Mouse (Mus musculus): ENCODE data around the gene Fam19a5.

The Fam19a5 gene

DNA sequence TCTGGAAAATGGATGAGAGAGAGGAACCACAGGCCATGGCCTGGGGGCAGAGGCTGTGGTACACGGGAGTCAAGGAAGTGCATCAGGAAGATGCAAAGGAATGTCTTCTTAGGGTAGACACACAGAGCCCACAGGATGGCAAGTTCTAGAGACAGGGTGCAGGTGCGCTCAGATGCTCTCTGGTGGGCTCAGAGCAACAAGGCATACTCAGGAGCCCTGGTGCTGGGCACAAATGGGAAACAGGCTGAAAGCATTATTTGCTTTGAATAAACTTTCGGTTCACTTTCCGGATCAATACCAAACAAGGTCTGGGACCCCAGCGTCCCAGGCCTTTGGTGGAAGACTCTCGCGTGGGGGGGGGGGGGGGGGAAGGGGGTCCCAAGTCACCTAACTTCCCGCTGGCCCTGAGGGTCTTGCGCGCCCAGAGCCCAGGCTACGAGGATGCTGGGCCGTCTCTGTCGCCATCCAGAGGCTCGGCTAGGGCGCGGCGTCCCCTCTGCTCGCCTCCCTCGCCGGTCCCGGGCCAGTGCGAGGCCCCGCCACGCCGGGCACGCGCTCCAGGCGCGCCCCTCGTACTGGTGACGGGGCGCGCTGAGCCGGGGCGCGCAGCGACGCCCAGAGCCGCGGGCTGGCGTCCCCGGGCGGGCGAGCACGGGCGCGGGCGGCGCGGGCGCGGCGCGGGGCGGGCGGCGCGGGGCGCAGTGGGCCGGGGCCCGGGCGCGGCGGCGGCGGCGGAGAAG, at the start of gene Fam19a5:
Fam19a5 (plus strand) TSS at position 701 of the 740 bp plus-strand sequence.
- peak; percentile 62 to 79 for DNase-seq

DNA sequence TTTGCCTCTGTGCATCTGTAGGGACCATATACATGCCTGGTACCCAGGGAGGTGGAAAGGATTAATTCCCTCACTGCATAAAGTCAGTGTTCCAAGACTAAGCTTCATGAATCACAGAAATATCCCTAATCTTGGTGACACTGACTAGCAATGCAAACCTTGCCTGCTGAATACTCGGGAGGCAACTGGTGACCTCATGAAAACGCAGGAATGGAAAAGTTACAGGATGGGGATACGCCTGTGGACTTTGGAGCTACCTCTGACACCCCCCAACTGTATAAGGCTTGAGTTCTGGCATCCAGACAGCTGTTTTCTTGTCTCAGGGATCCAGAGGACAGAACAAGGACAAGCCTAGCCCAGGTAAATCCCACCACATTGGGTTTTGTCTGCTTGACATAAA, 42.4 kb upstream of the Fam19a5 start:
- DNase-seq, result no peak

DNA sequence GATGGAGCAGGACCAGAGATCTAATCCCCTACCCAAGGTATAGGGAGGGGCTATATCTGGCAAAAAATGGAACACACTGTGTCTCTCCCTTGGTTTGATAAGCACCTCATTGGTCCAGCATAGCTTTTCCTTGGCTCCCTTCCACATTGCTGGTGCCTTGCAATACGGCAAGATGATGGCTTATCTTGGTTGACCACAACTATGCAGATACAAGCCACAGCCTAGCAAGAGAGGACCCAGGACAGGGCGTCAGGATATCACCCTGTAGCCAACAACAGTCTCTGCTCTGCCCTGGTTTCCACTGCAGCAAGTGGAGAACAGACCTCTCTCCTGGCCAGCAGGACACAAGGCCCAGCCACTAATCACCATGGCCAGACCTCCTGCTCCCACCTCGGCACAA, 36.8 kb upstream of the Fam19a5 start:
- DNase-seq, result no peak

DNA sequence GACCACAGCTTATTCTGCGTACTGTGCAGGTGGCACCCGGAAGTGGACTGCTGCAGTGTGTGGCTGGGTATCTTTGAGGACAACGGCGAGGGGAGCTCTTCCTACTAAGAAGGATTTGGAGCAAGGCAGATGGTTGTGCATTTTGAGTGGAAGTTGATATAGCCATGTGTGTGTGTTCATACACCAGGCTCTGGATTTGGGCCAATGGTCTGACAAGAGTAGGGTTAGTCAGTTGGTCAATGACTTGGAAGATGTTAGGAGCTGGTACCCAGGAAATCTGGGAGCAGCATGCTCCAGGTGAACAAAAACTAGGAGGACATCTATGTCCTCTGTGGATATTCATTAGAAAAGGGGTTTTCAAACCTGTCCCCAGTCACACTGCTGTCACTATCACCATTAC, 33.2 kb upstream of the Fam19a5 start:
- DNase-seq, result no peak

DNA sequence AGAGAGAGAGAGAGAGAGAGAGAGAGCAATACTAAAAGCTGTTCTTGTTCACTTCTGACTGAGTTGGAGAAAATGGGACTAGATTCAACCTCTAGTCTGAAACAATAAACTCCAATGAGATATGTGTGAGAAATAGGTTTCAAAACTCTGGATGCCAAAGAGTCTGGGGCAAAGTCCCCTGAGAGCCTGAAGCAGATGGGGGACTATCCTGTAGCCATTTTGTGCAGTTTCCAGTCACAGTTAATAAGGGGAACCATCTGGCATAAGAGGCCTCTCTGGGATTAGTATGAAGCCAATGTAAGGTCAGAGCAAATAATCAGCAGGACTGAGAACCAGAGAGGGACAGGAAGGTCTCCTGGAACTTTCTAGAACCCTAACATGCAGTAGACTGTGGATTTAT, 25.9 kb upstream of the Fam19a5 start:
- no peak for DNase-seq

DNA sequence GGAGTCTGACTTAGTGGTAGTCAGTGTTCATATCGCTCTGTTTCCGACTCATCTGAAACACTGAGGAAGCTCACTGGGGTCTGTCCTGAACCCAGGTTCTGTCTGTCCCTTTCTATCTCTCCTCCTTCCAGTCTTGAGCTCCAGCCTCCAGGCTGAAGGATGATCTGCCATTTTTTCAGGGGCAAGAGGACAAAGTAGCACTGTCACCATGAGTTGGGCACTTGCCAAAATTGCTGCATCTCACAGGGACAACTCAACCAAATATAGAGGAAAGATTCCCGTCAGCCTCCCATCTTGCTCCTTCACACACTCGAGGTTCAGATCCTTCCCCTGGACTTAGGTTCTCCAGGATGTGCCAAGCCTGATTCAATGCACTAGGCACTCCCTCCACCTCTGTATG, 14.8 kb upstream of the Fam19a5 start:
- DNase-seq, result no peak

DNA sequence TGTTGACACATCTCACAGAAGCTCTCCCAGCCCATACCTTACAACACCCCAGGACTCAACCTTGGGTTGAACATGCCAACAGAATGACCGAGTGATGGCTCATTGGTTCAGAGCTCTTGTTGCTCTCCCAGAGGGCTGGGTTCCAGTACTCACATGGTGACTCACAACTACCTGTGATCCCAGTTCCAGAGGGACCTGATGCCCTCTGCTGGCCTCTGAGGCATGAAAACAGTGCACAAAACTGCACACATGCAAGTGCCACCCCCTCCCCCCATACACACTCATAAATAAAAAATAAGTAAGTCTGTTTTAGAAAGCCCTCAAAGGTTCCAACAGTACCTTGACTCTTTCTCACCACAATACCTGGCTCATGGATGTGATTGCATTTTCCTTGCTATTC, 2.4 kb upstream of the Fam19a5 start:
- peak; percentile 37 to 44 for DNase-seq

DNA sequence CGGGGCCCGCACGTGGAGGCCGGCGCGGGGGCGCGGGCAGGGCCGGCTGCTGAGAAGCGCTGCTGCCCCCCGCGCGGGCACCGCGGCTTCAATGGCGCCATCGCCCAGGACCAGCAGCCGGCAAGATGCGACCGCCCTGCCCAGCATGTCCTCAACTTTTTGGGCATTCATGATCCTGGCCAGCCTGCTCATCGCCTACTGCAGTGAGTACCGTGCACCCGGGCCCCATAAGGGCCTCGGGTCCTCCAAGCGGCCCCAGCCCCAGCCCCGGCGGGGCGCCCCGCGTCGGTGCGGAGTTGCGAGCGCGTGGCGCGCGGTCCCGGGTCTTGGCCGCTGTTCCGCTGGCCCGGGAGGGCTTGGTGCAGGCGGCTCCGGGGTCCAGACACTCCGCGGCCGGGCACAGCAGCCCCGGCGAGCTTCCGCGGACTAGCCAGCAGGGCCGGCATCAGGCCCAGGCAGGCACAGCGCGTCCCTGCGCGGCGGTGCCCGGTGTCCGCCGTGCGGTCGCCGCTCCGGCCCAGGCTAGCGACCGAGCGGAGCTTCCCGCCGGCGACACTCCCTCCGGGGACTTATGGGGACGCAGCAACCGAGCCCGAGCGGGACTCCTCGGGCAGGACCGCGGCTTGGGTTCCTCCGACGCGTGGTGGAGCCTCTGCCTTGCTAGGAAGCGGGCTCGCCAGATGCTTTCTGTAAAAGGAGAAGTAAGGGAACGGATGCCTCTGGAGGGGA, 466 bp downstream of the Fam19a5 start:
- peak; percentile 57 to 62 for DNase-seq

DNA sequence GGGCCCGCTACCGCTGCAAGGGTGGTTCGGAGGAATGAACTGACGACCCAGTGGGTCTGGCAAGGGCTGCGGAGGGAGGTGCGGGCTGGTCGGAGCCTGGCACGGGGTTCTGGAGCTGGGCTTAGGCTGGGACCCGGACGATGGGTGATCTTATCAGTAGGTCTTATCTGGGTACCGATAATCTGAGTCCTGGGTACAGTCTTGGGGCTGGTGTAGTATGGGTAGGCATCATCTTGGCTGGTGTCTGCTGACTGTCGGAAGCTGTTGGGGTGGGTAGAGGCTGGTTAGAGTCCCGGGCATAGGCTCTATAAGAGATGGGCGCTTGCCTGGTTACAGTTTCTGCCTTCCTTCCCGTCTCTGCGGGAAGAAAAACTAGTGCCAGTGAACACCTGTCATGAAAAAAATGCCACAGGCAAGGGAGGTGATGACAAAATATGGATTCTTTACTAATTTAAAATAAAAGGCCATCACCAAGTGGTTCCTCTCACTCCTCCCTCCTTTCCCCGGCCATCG, 1.1 kb downstream of the Fam19a5 start:
- peak in 1 of 2 experiments; percentile 47 for DNase-seq

DNA sequence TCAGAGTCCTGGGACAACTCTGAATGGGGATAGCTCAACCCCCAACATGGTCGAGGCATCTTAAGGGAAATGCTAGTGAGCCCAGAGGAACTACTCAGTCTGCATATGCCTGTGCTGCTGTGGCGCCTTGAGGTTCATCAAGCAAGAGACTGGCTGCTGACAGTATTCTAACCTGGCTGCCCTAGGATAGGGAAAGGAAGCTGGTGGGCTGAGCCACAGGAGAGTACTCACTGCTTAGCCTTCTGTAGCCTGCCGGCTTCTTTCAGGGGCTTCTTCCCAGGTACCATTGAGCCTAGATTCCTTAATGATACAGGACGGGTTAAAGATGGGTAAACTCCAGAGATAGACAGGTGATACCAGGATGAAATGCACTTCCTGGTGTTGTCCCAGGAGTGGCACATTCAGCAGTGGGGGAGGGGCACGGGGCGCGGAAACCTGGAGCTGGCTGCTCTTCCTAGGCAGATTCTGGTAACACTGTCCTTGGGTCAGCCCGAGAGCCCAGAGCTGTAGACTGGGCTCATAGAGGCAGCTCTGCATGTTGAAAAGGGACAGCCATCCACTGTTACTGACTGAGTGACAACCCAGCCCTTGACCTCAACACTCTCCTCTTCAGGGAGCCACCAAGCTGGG, 1.7 kb downstream of the Fam19a5 start:
- DNase-seq, result peak; percentile 44 to 53

DNA sequence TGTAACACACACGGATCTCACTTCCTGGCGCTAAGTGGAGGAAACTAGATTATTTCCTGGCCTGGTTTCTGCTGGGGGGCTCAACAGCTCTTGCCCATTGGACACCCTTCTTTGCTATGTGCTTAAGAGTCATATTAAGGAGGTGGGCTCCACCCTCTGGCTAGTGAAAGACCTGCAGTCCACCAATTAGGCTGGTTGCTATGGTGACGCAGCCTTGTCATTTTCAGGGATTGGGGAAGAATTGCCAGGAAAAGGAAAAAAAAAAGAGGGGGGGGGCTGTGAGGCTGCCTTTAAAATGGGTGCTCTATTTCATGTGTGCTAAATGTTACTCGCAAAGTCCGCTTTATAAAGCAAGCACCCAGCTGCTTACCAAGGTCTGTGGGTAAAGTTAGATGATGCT, 2.9 kb downstream of the Fam19a5 start:
- peak; percentile 68 for DNase-seq

DNA sequence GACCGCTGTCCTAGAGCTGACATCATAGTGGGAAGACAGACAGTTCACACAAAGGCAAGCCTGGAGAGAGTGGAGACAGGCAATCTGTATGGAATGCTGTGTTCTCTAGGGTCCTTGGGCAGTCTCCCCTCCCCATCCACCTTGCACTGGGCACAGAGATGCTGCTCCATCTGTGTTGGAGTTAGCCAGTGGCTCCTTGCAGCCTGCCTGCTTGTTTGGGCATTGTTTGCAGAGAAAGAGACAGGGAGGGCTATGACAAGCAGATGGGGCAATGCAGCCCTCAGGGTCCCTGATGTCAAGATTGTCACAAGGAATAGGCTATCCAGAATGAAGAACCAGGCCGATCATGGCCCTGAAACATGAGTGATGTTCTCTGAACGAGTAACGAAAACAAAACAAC, 5.6 kb downstream of the Fam19a5 start:
- peak in 1 of 2 experiments; percentile 10 for DNase-seq

DNA sequence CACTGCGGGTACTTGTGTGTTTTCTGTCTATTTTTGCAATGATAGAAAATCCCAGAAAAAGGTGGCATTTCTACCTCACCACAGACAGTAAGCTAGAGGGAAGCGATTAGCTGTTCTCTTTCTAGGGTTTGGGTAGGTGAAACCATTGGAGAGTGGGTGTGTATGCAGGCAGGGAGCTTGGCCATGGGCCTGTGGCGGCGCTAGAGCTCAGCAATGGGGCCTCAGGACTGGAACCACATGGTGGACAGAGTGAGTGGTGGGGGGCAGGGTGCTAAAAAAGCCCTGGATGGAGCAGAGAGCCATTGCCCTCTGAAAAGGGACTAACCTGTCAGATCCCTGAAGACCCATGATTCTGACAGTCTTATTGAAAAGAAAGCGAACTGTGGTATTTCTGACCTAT, 6.7 kb downstream of the Fam19a5 start:
- DNase-seq, result peak; percentile 27 to 53

DNA sequence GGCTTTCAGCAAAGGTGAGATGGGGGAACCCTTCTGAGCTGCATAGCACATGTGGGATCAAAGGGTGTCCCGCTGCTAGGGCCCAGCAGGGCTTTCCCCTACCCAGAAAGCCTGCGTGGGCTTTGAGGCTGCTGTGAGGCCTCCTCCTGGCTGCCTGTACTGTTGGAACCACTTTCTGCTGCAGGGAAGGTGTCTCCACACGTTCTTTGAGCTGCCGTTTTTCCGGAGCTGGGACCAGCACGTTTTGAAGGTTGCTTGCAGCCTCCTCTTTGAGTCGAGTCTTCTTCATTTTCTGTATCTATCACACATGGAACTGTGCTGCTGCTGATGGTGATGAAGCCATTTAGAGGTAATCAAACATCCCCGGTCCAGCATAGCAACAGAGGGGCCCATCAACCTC, 7.5 kb downstream of the Fam19a5 start:
- peak in 1 of 2 experiments; percentile 7 for DNase-seq

DNA sequence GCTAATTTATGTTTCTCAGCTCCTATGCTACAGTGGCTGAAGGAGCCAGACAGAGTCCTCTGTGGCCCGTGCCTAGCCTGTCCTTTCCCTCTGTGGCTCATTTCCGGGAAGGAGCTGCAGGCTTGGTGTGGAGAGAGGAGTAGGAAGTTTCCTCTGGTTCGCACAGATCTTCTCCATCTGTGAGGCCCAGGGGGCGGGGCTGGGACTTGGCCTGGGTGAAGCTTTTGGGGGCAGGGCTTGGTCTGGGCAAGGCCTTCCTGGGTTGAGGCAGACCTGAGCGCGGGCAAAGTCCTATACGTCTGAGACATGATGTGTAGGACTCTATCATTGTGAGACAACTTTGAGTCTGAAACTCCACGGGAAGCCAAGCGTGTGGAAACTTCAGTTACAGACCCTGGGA, 11.7 kb downstream of the Fam19a5 start:
- DNase-seq, result peak; percentile 25 to 46

DNA sequence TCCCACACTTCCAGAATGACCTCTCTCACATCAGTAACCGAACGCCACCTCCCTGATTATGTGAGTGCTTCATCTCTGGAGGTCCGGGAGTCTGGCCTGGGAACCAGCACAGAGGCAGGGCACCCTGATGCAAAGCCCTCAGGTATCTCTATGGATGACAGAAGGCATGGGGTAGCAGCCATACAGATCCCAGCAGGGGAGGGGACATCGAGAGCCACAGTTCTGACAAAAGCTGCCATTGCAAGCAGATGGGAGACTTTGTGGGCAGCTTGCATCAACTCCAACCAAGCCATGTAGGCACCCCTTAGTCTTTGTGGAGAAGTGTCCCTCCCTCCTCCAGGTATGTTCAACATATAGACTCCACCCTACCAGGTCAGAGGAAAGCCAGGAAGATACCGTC, 20.2 kb downstream of the Fam19a5 start:
- peak; percentile 33 to 44 for DNase-seq

DNA sequence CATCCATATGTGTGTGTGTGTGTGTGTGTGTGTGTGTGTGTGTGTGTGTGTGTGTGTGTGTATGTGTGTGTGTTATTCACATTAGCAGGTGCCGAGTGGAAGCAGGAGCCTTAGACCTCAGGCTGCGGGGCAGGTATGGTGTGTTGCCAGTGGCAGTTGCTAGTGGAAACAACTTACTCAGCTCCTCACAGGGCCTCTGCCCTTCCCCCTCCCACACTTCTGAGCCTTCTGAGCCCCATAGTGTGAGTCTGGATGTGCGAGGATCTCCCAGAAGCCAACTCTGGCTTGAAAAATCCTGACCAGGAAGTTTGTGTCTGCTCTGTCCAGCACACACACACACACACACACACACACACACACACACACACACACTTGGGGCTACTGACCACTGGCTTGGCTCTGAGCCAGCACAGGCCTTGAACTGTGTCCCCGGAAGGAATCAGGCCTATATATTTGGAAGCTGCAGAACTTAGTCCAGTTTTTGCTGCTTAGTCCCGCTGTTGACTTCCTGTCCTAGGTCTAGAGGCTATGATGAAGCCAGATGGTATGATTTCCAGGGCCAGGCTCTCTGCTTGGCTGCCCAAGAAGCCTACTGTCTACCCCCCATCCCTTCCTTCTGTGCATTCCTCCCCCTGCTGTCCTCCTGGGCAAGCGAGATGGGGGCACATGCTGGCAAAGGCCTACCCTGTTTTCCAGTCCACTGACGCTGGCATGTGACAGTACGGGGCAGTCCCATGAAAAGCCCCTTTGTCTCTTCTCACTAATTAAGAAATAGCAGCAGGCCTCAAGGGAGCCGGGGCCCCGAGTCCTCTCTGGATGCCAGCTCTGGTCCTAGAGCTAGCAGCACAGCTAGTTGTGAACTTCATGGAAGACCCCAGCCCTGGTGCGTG, 22.2 kb downstream of the Fam19a5 start:
- DNase-seq, result peak; percentile 70 to 71

DNA sequence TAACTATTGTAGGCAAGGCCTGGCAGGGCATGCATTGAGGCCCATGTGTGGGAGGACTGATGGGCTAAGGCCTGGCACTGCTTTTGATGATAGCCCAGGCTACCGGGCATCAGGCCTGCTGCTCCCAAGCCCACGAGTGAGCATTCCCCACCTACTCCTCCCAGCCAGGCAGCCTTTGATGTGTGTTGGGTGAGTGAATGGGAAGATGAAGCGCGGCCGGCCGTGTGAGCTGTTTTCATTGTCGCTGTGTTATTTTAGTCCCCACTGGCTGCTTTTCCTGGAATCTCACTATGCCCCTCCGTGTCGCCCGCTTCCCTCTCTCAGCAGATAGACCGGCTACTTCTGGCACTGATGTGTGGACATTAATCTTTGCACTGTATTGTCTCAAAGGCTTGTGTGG, 26.1 kb downstream of the Fam19a5 start:
- no peak for DNase-seq

DNA sequence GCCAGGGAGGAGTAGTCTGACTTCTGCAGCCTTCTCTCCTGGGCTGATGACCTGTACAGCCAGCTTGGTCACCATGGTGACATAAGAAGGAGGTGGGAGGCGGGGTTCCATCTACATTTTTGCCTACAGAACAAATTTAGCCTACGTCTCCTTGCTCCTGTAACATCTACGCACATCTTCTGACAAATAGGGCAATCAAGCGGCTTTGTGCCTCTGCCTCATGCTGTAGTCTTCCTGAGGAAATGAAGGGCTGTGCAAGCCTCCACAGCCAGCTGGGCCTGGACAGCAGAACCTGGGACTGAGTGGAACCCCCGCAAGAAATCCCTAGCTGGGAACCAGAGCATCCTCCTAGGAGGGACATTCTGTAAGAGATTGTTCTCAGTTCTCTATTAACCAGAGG, 35.8 kb downstream of the Fam19a5 start:
- DNase-seq, result no peak

DNA sequence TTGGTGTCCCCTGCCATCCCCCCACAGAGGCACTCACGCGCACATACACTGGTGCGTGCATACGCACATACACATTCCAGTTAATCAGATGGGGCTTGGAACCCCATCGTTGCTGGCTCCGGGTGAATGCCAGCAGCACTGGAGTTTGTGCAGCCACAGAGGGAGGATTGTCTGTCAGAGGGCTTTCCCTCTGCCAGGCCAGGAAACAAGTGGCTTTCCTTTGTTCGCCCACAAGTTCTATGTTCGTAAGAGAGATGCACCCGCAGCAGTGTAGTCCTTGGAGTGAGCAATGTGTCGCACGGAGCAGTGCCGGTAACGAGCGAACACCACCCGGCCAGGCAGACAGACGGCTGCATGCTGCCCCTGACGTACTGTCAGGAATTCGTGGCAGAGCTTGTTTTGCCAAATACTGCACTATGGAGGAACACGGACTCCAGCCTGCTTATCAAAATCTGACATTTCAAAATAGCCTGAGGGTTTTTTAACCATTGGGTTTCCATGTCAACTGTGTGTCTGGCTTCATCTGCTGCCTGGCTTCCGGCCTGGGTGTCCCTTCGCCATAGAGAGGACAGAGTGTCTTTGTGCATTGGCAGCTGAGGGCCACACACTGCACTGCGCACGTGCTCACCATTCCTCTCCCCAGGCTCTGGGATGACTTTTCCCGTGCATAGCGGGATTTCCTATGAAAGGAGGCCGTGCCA, 40.0 kb downstream of the Fam19a5 start:
- peak; percentile 21 to 30 for DNase-seq

DNA sequence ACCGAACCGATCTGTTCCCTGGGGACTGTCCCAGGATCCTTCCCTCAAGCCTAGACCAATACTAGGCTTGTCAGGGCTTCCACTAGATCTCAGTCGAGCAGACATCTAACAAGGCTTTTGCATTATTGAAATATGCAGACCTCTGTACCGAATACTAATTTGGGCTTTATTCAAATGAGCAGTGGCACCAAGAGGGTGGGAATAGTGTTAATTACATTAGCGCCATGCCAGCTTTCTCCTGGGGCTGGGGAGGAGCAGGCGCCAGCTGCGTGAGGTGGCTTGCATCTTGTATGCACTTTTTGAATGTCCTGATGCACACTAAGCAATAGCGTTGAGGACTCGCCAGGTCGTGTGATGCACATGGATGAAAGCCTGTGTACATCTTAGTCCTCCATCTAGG, 46.9 kb downstream of the Fam19a5 start:
- no peak for DNase-seq

DNA sequence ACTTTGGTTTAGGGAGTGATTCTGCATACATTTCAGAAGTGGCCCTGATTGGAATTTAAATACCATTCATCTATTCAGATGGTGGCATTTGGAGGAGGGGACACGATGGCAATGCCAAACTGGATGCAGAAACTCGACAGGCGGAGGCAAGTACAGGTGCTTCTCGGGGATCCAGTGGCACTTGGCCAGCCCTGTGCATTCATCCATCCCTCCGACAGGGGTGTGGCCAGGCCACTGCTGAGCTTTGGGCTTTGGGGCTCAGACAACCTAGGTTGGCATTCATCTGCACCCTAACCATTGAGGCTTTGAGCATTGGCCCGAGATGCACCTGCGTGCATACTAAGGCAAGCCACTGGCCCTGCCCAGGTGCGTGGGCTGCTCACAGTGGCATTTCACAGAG, 52.6 kb downstream of the Fam19a5 start:
- DNase-seq, result peak; percentile 63 to 64

Measured in cerebellum, postnatal 36 days (tissue).